20 mouse cellular contexts compared by ENCODE assay signal in the genomic region with DNA sequence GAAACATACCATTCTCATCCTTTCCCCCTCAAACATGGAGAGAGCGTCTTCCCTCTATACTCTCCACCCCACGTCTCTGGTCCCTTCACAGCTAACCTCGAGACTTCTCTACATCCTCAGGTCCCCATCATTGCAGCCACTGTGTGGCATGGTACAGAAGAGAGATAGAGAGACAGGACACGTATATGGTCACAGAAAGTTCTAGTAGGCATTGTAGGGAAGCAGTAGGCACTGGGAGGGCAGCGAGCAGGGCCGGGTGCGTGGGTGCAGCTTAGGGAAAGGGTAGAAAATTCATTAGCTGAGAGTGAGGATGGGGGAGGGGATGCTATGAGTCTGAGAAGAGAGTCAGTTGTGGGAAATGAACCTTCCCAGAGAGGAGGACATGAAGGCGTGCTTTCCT.
"Had no signal": no experiment of that assay in that cellular context is flagged by ENCODE, and none has a peak within 500 bp of the region (broad histone marks: within the 10 kb centered on the region; RNA-seq: fewer than 3 reads in every experiment).

No protein-coding gene starts in this region.

- H3K27ac ChIP-seq: heart, embryonic 10.5 days; heart, embryonic 13.5 days; heart, embryonic 15.5 days; hindbrain, embryonic 13.5 days; hindbrain, embryonic 15.5 days; hindbrain, postnatal 0 days; intestine, embryonic 15.5 days; layer of hippocampus, adult 2 months; left cerebral cortex, adult 2 months; limb, embryonic 10.5 days; limb, embryonic 12.5 days had no signal

- H3K36me3 ChIP-seq: heart, embryonic 10.5 days; heart, embryonic 13.5 days; heart, embryonic 15.5 days; hindbrain, embryonic 13.5 days; hindbrain, embryonic 15.5 days; intestine, embryonic 15.5 days; limb, embryonic 10.5 days; limb, embryonic 12.5 days had no signal

- H3K27me3 ChIP-seq: heart, embryonic 13.5 days; heart, embryonic 15.5 days; hindbrain, embryonic 13.5 days; hindbrain, embryonic 15.5 days; intestine, embryonic 15.5 days had no signal

- H3K9ac ChIP-seq: heart, embryonic 13.5 days; heart, embryonic 15.5 days; hindbrain, embryonic 13.5 days; hindbrain, embryonic 15.5 days; intestine, embryonic 15.5 days; limb, embryonic 12.5 days had no signal

- DNase-seq: gastrocnemius, postnatal 36 days; heart, adult 18-20 months; heart, postnatal 14 days; heart, postnatal 36 days; kidney, adult 18-20 months; kidney, adult 8-10 months; kidney, postnatal 4 days; liver had no signal

- H3K4me3 ChIP-seq: heart, embryonic 15.5 days; hindbrain, embryonic 13.5 days; hindbrain, embryonic 15.5 days; intestine, embryonic 15.5 days; layer of hippocampus, adult 2 months; left cerebral cortex, adult 2 months; limb, embryonic 12.5 days had no signal

- H3K9me3 ChIP-seq: heart, embryonic 10.5 days; heart, embryonic 13.5 days; heart, embryonic 15.5 days; hindbrain, embryonic 13.5 days; hindbrain, embryonic 15.5 days; intestine, embryonic 15.5 days; limb, embryonic 10.5 days; limb, embryonic 12.5 days had no signal

- H3K4me1 ChIP-seq: heart, embryonic 13.5 days; heart, embryonic 15.5 days; hindbrain, embryonic 13.5 days; hindbrain, embryonic 15.5 days; intestine, embryonic 15.5 days had no signal

- ATAC-seq: hindbrain, postnatal 0 days; intestine, embryonic 15.5 days; intestine, postnatal 0 days had no signal
